Mouse (Mus musculus): ENCODE data around the gene Prcd.
"Not testable (repeated sequence)": the region's sequence is repeated elsewhere in the genome, so short reads cannot be mapped to it uniquely, and the experiment has no call there.

The Prcd gene

GRCm38 (mm10) chr11:116653234-116653633, at the start of gene Prcd:
Prcd (plus strand) TSS chr11:116653534.
- no peak for DNase-seq

GRCm38 (mm10) chr11:116604097-116604496, 49.2 kb upstream of the Prcd start:
- DNase-seq, result no peak

- DNase-seq, result no peak
Measured at GRCm38 (mm10) chr11:116607717-116608116, 45.6 kb upstream of the Prcd start.

GRCm38 (mm10) chr11:116609965-116610630, 43.2 kb upstream of the Prcd start:
- no peak for DNase-seq

- not testable (repeated sequence) for DNase-seq
Measured at GRCm38 (mm10) chr11:116611168-116611567, 42.2 kb upstream of the Prcd start.

GRCm38 (mm10) chr11:116611883-116612282, 41.5 kb upstream of the Prcd start:
- DNase-seq, result no peak

- no peak for DNase-seq
Measured at GRCm38 (mm10) chr11:116612554-116612953, 40.8 kb upstream of the Prcd start.

GRCm38 (mm10) chr11:116613234-116613633, 40.1 kb upstream of the Prcd start:
- no peak for DNase-seq

- no peak for DNase-seq
Measured at GRCm38 (mm10) chr11:116615735-116616437, 37.4 kb upstream of the Prcd start.

- no peak for DNase-seq
Measured at GRCm38 (mm10) chr11:116616438-116617118, 36.8 kb upstream of the Prcd start.

GRCm38 (mm10) chr11:116617641-116618040, 35.7 kb upstream of the Prcd start:
- no peak for DNase-seq

- DNase-seq, result no peak
Measured at GRCm38 (mm10) chr11:116618666-116619065, 34.7 kb upstream of the Prcd start.

- no peak for DNase-seq
Measured at GRCm38 (mm10) chr11:116619156-116619555, 34.2 kb upstream of the Prcd start.

- DNase-seq, result no peak
Measured at GRCm38 (mm10) chr11:116619561-116619960, 33.8 kb upstream of the Prcd start.

GRCm38 (mm10) chr11:116620073-116620472, 33.3 kb upstream of the Prcd start:
- no peak for DNase-seq

GRCm38 (mm10) chr11:116620559-116621253, 32.6 kb upstream of the Prcd start:
- no peak for DNase-seq

- peak; percentile 30 for DNase-seq
Measured at GRCm38 (mm10) chr11:116621258-116621704, 32.1 kb upstream of the Prcd start.

- no peak for DNase-seq
Measured at GRCm38 (mm10) chr11:116623281-116624124, 29.8 kb upstream of the Prcd start.

- DNase-seq, result peak; percentile 24
Measured at GRCm38 (mm10) chr11:116624131-116624832, 29.1 kb upstream of the Prcd start.

GRCm38 (mm10) chr11:116625081-116626000, 28.0 kb upstream of the Prcd start:
- no peak for DNase-seq

All from right cerebral cortex, adult 18-20 months (tissue).